ENCODE assay signal across 8 mouse cellular contexts in genomic region chr2:101678236-101679021, GRCm38 (mm10). TPM values are rescaled to one million over a fixed set of nuclear protein-coding genes. Genes with fewer than 3 reads are reported as not detected.
A peak's percentile ranks its signal among the peaks of the same experiment; 100 is the strongest.
DNase-seq lines count a peak whose midpoint lies in the region; ATAC-seq and TF ChIP-seq lines count a peak whose summit lies in the region.

Gene Traf6, plus strand, starts transcription at chr2:101678429.

- peak within 1 kb of the TSS; percentile 99 for H3K4me3 ChIP-seq in embryonic facial prominence, embryonic 10.5 days
- H3K4me3 ChIP-seq in intestine, postnatal 0 days (ENCODE audit: low read depth, low read length): peak within 1 kb of the TSS; percentile 72
- peak within 1 kb of the TSS; percentile 97 for H3K4me3 ChIP-seq in midbrain, embryonic 11.5 days (ENCODE audit: low read depth, low read length)

- peaks cover 9% of the 10 kb centered on the region for H3K36me3 ChIP-seq in embryonic facial prominence, embryonic 10.5 days (replicated peaks)
- H3K36me3 ChIP-seq in intestine, postnatal 0 days (ENCODE audit: control insufficient read depth, insufficient read depth): peaks cover 4% of the 10 kb centered on the region
- H3K36me3 ChIP-seq in midbrain, embryonic 11.5 days (ENCODE audit: control insufficient read depth, insufficient read depth, low read length): no peaks in the 10 kb centered on the region

- intact Hi-C loops in left cerebral cortex, postnatal 4 days (cut with DNase I): no loop called here

- H3K4me2 ChIP-seq in intestine, postnatal 0 days (replicated peaks; ENCODE audit: low read depth): peak within 1 kb of the TSS; percentile 93
- peak within 1 kb of the TSS; percentile 76 for H3K4me2 ChIP-seq in midbrain, embryonic 11.5 days

- peak; percentile 93 for TF ChIP-seq CTCF in intestine, postnatal 0 days (IDR thresholded peaks at IDR 0.05; ENCODE audit: low read depth)

- ATAC-seq in intestine, postnatal 0 days: peak; percentile 86
- ATAC-seq in midbrain, embryonic 11.5 days (ENCODE audit: low FRiP score): peak; percentile 95

- 0 out of 2 replicates have a peak, but pooled peaks cover 3% of the 10 kb centered on the region for H3K27me3 ChIP-seq in embryonic facial prominence, embryonic 10.5 days (replicated peaks; ENCODE audit: low read depth, poor library complexity, severe bottlenecking)
- H3K27me3 ChIP-seq in intestine, postnatal 0 days (replicated peaks; ENCODE audit: control insufficient read depth, insufficient read depth, low read length): no peaks in the 10 kb centered on the region
- no peaks in the 10 kb centered on the region for H3K27me3 ChIP-seq in midbrain, embryonic 11.5 days (ENCODE audit: control insufficient read depth, insufficient read depth, low read length)

- H3K9ac ChIP-seq in intestine, postnatal 0 days (ENCODE audit: low read depth, low read length): peak within 1 kb of the TSS; percentile 86
- H3K9ac ChIP-seq in midbrain, embryonic 11.5 days (ENCODE audit: low read length): peak within 1 kb of the TSS; percentile 96

- peaks cover 12% of the 10 kb centered on the region for H3K4me1 ChIP-seq in embryonic facial prominence, embryonic 10.5 days
- H3K4me1 ChIP-seq in intestine, postnatal 0 days (replicated peaks; ENCODE audit: control insufficient read depth, insufficient read depth, low read length): peaks cover 2% of the 10 kb centered on the region; the same call in 1 of the 2 replicates
- H3K4me1 ChIP-seq in midbrain, embryonic 11.5 days (ENCODE audit: control insufficient read depth, insufficient read depth, low read length): peaks cover 9% of the 10 kb centered on the region

- under 1% methylated on average over 68 of the region's 68 CpGs for WGBS in embryonic facial prominence, embryonic 10.5 days
- under 1% methylated on average over 64 of the region's 68 CpGs for WGBS in intestine, postnatal 0 days
- under 1% methylated on average over 63 of the region's 68 CpGs for WGBS in midbrain, embryonic 11.5 days

- H3K9me3 ChIP-seq in embryonic facial prominence, embryonic 10.5 days: no peaks in the 10 kb centered on the region
- H3K9me3 ChIP-seq in intestine, postnatal 0 days (ENCODE audit: control insufficient read depth): no peaks in the 10 kb centered on the region
- H3K9me3 ChIP-seq in midbrain, embryonic 11.5 days (ENCODE audit: control insufficient read depth, low read length): no peaks in the 10 kb centered on the region

- DNase-seq in adrenal gland, postnatal 14 days: peak; percentile 96
- DNase-seq in embryonic facial prominence, embryonic 10.5 days (ENCODE audit: low spot score): peak; percentile 92
- no peak for DNase-seq in gonadal fat pad, adult 2 months (ENCODE audit: low read depth)
- DNase-seq in left cerebral cortex, postnatal 4 days: peak; percentile 87
- peak; percentile 97 for DNase-seq in midbrain, embryonic 11.5 days (ENCODE audit: low spot score, missing footprints)
- peak; percentile 87 for DNase-seq in right cerebral cortex, postnatal 4 days
- peak; percentile 86 for DNase-seq in yolk sac, embryonic 10.5 days (ENCODE audit: low spot score)

- H3K27ac ChIP-seq in embryonic facial prominence, embryonic 10.5 days (replicated peaks): peak within 1 kb of the TSS; percentile 90
- no peak within 1 kb of the TSS; the same call in 1 of the 2 replicates for H3K27ac ChIP-seq in intestine, postnatal 0 days (ENCODE audit: low read depth, low read length)
- H3K27ac ChIP-seq in midbrain, embryonic 11.5 days (ENCODE audit: low read depth, low read length): peak within 1 kb of the TSS; percentile 67

RNA-seq across cellular contexts. Expression of gene Traf6, which starts in this region (rescaled TPM):
- 16.1 and 17.0 TPM in 2 replicates for total RNA-seq in adrenal gland, postnatal 14 days (2021)
- polyA plus RNA-seq in embryonic facial prominence, embryonic 10.5 days (2016; fragmentation: Nextera tagmentation; extraction: Ambion mirVana): 16.1 and 16.5 TPM in 2 replicates
- 11.8 and 13.0 TPM in 2 replicates for polyA plus RNA-seq in gonadal fat pad, adult 2 months (2012; rRNA removed)
- 4.9 and 5.5 TPM in 2 replicates for polyA plus RNA-seq in intestine, postnatal 0 days (2015; fragmentation: Nextera tagmentation; extraction: Ambion mirVana)
- total RNA-seq in left cerebral cortex, postnatal 4 days (2021): 10 to 100 TPM; 13.9 to 17.7 TPM
- 23.9 and 24.6 TPM in 2 replicates for polyA plus RNA-seq in midbrain, embryonic 11.5 days (2014; fragmentation: Nextera tagmentation; extraction: Ambion mirVana)
